Mouse (Mus musculus) erythroblast, adult 5-6 weeks (primary cell): Measurements from ENCODE around the gene Fam189b. TPM values are rescaled to one million over a fixed set of nuclear protein-coding genes. Genes with fewer than 3 reads are reported as not detected.
A peak's percentile ranks its signal among the peaks of the same experiment; 100 is the strongest.
"Not testable (repeated sequence)": the region's sequence is repeated elsewhere in the genome, so short reads cannot be mapped to it uniquely, and the experiment has no call there.

Experiments
- ATAC-seq: replicated peaks from 2 replicates; pipeline ENCODE4 v1.8.0; 2016; ENCODE audit warnings: moderate number of reproducible peaks, mild to moderate bottlenecking, moderate TSS enrichment, inconsistent platforms; ENCODE audit not compliant: poor library complexity, low FRiP score, severe bottlenecking
- total RNA-seq, 2 experiments: library from RNA; stranded (forward) in 1 of 2; stranded (reverse) in 1 of 2; fragments of 150-400 nt in 1 of 2; fragments of 200-764, 138-1000 nt in 1 of 2; gene quantifications; 2 replicates each; pipeline versions ENCODE4 v1.2.3 to v1.2.4; 2015 to 2017; ENCODE audit warnings: low replicate concordance in 2 of 2

The Fam189b gene
- total RNA-seq (2015; ENCODE audit: low replicate concordance) (3.3 and 18.6 TPM in 2 replicates), total RNA-seq (2017; ENCODE audit: low replicate concordance) (1.8 TPM in 1 of 2 replicates, not detected in the other)

GRCm38 (mm10) chr3:89183058-89183958, at the start of gene Fam189b:
Gene Fam189b, plus strand, starts transcription at chr3:89183143.
- peak; percentile 85 for ATAC-seq

- no peak for ATAC-seq
Observed at GRCm38 (mm10) chr3:89133752-89134151, 49.2 kb upstream of the Fam189b start.

- peak; percentile 22 for ATAC-seq
Observed at GRCm38 (mm10) chr3:89135958-89136357, 47.0 kb upstream of the Fam189b start, which contains the start of gene Pklr. Gene Pklr, plus strand, starts transcription at chr3:89136142.

- ATAC-seq, result peak; percentile 55
Observed at GRCm38 (mm10) chr3:89136365-89136764, 46.6 kb upstream of the Fam189b start.

- no peak for ATAC-seq
Observed at GRCm38 (mm10) chr3:89144821-89145220, 38.1 kb upstream of the Fam189b start.

- ATAC-seq, result no peak
Observed at GRCm38 (mm10) chr3:89145566-89145965, 37.4 kb upstream of the Fam189b start.

GRCm38 (mm10) chr3:89147101-89147978, 35.6 kb upstream of the Fam189b start:
- peak; percentile 85 for ATAC-seq

GRCm38 (mm10) chr3:89147979-89148311, 35.0 kb upstream of the Fam189b start:
- no peak; the same call in 1 of the 2 replicates for ATAC-seq

GRCm38 (mm10) chr3:89148567-89148966, 34.4 kb upstream of the Fam189b start:
- no peak for ATAC-seq

GRCm38 (mm10) chr3:89152084-89152835, 30.7 kb upstream of the Fam189b start:
- no peak for ATAC-seq

- no peak for ATAC-seq
Observed at GRCm38 (mm10) chr3:89156951-89157350, 26.0 kb upstream of the Fam189b start.

GRCm38 (mm10) chr3:89158651-89159050, 24.3 kb upstream of the Fam189b start:
- ATAC-seq, result no peak; the same call in 1 of the 2 replicates

- ATAC-seq, result no peak
Observed at GRCm38 (mm10) chr3:89159211-89159610, 23.7 kb upstream of the Fam189b start.

- 0 out of 2 replicates have a peak, but pooled peaks have one; percentile 28 for ATAC-seq
Observed at GRCm38 (mm10) chr3:89159616-89160344, 23.2 kb upstream of the Fam189b start, which contains the start of gene Hcn3. Gene Hcn3, minus strand, starts transcription at chr3:89160196.

GRCm38 (mm10) chr3:89161207-89161606, 21.7 kb upstream of the Fam189b start:
- ATAC-seq, result not testable (repeated sequence)

- no peak for ATAC-seq
Observed at GRCm38 (mm10) chr3:89161786-89162185, 21.2 kb upstream of the Fam189b start.

- ATAC-seq, result no peak
Observed at GRCm38 (mm10) chr3:89163123-89163522, 19.8 kb upstream of the Fam189b start.

GRCm38 (mm10) chr3:89163643-89164245, 19.2 kb upstream of the Fam189b start:
- ATAC-seq, result 0 out of 2 replicates have a peak, but pooled peaks have one; percentile 6
